Mouse (Mus musculus) kidney, adult 2 months (tissue): ENCODE results near the gene Opa1. TPM values are rescaled to one million over a fixed set of nuclear protein-coding genes. Genes with fewer than 3 reads are reported as not detected.

ENCODE experiments used
- DNase-seq: peaks from one replicate; pipeline ENCODE4 v3.0.0; 2021
- H3K27ac ChIP-seq: fragments of 200-500 bp; 2 replicates; pipeline ENCODE4 v1.5.1; 2012; ENCODE audit warnings: low read depth, low read length, control low read depth, inconsistent platforms; ENCODE audit not compliant: insufficient read depth
- H3K27me3 ChIP-seq: fragments of 200-500 bp; replicated peaks from 2 replicates; pipeline ENCODE4 v1.6.1; 2012; ENCODE audit warnings: mild to moderate bottlenecking, moderate library complexity, low read length, inconsistent platforms; ENCODE audit not compliant: control insufficient read depth, insufficient read depth
- H3K36me3 ChIP-seq: fragments of 200-500 bp; 2 replicates; pipeline ENCODE4 v1.6.1; 2012; ENCODE audit warnings: mild to moderate bottlenecking, moderate library complexity, low read length, inconsistent platforms; ENCODE audit not compliant: control insufficient read depth, insufficient read depth
- H3K4me1 ChIP-seq: fragments of 200-500 bp; 2 replicates; pipeline ENCODE4 v1.6.1; 2011; ENCODE audit warnings: low read length; ENCODE audit not compliant: control insufficient read depth, insufficient read depth
- H3K4me3 ChIP-seq: fragments of 200-500 bp; 2 replicates; pipeline ENCODE4 v1.5.1; 2011; ENCODE audit warnings: mild to moderate bottlenecking, low read depth, low read length, control low read depth; ENCODE audit not compliant: insufficient read depth
- CTCF ChIP-seq: fragments of 200-500 bp; conservative IDR thresholded peaks from 2 replicates; pipeline ENCODE4 v1.5.1; 2011; ENCODE audit warnings: low read depth, mild to moderate bottlenecking, control low read depth, low read length, moderate library complexity, mixed read lengths; ENCODE audit not compliant: insufficient read depth, insufficient read length
- POLR2A ChIP-seq: fragments of 200-500 bp; IDR thresholded peaks from one replicate; pipeline ENCODE4 v1.6.1; 2011; ENCODE audit warnings: low read depth, low read length, control low read depth
- WGBS: fragments of 180-500 bp; shearing (Covaris S2); methylation state at CpG from one replicate; pipeline ENCODE4 v1.1.7; 2018; 5-methylcytosine and 5-hydroxymethylcytosine counted together
- polyA plus RNA-seq: library from polyadenylated mRNA; depleted of rRNA; stranded (reverse); fragments of >200 nt; gene quantifications from 2 replicates; pipeline ENCODE4 v1.2.3, GENCODE M21; 2012

Gene Opa1
- polyA plus RNA-seq, 1 experiment: 19.4 TPM

DNA sequence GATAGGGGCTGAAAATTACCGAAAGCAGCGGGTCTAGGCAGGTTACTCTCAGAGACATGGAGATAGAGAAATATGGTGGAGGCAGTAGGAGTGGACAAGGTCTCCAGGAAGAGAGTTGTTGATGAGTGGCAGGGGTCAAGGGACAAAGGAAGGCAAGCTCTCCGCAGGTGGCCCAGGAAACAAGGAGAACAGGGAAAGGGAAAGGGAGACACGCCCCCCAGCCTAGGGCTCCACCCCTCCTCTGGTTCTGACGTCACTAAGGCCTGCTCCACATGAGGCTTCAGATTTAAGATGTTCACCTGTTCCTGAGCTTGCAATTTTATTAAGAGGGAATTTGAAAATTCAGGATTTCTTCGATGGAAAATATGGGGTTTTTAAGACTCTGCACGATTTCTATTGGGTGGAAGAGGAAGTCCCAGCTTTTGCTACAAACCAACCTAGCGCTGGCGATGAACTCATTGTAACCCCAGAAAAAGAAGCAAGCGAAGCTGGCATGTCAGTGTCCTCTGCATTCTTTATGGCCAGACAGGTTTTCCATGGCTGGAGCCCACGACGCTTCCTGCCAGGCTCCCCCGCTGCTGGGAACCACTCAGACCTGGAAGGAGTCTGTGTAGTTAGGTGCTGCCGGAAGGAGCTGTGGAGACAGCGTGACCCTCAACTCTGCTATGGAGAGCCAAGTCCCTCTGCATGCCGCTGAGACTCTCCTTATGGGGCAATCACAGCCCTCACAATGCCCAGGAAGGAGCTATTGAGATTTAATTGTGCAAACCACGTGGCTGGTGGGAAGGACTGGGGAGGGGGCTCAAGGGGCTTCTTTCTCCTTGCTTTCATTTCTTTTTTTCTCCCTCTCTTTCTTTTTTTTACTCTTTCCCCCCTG is 103.7 kb downstream of the Opa1 start:
- no peaks in the 10 kb centered on the region for H3K4me1 ChIP-seq
- TF ChIP-seq CTCF (no peak), POLR2A (no peak)
- no peak for DNase-seq
- no peaks in the 10 kb centered on the region for H3K27me3 ChIP-seq
- H3K36me3 ChIP-seq: no peaks in the 10 kb centered on the region
- H3K27ac ChIP-seq: no peak overlapping the region
- no peak overlapping the region for H3K4me3 ChIP-seq
- WGBS: 49% methylated on average over 17 of the region's 17 CpGs

DNA sequence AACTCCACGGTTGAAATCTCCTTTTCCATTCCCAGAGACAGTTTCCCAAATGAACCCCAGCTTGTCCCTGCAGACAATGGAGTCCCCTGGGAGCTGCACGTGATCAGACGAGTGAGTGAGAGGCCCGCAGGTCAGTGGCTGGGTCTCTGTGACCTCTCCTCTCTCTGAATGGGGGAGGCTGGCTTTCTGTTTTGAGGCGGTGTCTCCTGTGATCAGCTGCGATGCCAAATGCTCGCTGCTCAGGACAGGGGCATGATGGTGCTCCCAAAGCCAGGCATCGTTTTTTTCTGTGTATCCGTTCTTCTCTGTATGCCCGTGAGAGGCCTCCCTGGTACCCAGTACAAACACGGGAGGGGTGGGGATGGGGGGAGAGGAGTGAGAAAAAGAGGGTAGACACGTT is 104.4 kb downstream of the Opa1 start:
- Histone ChIP-seq H3K27me3 (no peaks in the 10 kb centered on the region), H3K36me3 (no peaks in the 10 kb centered on the region), H3K4me3 (no peak overlapping the region), H3K4me1 (no peaks in the 10 kb centered on the region), H3K27ac (no peak overlapping the region)
- WGBS: 33% methylated on average over 12 of the region's 12 CpGs
- TF ChIP-seq CTCF (no peak), POLR2A (no peak)
- peak; percentile 62 for DNase-seq

DNA sequence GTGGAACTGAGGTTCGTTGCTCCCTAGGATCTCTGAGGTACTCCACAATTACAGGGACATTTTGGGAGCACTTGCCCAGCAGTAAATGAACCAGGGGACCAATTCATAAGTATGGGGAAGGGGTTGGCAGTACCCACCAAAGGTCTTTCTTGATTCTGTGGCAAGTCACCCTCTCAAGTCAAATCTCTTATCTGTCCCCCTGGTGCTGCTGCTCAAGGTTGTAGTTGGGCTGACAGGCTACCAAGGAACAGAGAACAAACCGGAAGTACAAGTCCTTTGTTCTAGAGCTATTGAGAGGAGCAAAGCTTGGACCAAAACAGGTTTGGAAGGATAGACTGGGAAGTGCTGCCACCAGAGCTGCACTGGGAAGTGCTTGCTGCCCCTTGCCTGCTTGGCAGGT is 105.0 kb downstream of the Opa1 start:
- no peak for DNase-seq
- no peak overlapping the region for H3K27ac ChIP-seq
- no peaks in the 10 kb centered on the region for H3K4me1 ChIP-seq
- no peaks in the 10 kb centered on the region for H3K36me3 ChIP-seq
- no peak for TF ChIP-seq CTCF
- no peak for TF ChIP-seq POLR2A
- no peak overlapping the region for H3K4me3 ChIP-seq
- 78% methylated on average over 2 of the region's 2 CpGs for WGBS
- no peaks in the 10 kb centered on the region for H3K27me3 ChIP-seq

DNA sequence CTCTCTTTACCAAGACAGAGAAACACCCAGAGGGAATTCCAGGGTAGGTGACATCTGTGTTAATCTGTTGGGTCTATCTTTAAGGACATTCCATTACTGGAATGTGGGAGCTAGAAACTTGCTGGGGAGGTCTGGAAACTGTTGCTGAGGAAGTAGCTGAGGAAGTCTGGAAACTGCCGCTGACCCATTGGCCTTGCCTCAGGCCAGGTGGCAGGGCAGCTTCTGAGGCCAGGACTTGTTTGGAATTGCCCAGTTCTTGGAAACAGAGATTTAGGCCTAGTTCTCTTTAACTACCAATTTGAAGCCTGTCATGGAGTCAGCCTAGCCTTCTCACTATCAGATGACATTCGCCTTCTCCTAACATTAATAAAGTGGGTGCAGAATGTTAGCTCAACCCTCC is 105.5 kb downstream of the Opa1 start:
- DNase-seq: no peak
- H3K4me3 ChIP-seq: no peak overlapping the region
- no peaks in the 10 kb centered on the region for H3K4me1 ChIP-seq
- WGBS: 90% methylated on average over 2 of the region's 2 CpGs
- no peak overlapping the region for H3K27ac ChIP-seq
- H3K36me3 ChIP-seq: no peaks in the 10 kb centered on the region
- H3K27me3 ChIP-seq: no peaks in the 10 kb centered on the region
- TF ChIP-seq CTCF (no peak), POLR2A (no peak)

DNA sequence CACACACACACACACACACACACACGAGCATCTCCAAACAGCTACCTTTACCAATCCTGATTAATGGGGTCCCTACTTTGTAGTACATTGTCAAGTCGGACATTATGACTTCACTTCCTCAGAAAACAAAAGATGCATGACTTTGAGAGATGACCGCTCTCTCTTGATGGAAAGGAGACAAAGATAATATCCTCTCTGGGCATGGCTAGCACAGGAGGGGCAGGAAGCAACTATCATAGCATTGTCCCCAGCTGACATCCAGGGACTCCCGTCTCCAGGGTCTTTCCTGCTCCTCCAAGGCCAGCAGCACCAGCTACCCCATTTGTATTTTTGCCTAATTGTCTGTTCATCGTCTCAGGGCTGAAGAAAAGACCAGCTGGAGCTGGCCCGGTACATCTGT is 107.0 kb downstream of the Opa1 start:
- Histone ChIP-seq H3K4me3 (no peak overlapping the region), H3K27me3 (no peaks in the 10 kb centered on the region), H3K27ac (no peak overlapping the region), H3K36me3 (no peaks in the 10 kb centered on the region), H3K4me1 (no peaks in the 10 kb centered on the region)
- no peak for TF ChIP-seq CTCF
- WGBS: 76% methylated on average over 6 of the region's 6 CpGs
- DNase-seq: peak; percentile 34

DNA sequence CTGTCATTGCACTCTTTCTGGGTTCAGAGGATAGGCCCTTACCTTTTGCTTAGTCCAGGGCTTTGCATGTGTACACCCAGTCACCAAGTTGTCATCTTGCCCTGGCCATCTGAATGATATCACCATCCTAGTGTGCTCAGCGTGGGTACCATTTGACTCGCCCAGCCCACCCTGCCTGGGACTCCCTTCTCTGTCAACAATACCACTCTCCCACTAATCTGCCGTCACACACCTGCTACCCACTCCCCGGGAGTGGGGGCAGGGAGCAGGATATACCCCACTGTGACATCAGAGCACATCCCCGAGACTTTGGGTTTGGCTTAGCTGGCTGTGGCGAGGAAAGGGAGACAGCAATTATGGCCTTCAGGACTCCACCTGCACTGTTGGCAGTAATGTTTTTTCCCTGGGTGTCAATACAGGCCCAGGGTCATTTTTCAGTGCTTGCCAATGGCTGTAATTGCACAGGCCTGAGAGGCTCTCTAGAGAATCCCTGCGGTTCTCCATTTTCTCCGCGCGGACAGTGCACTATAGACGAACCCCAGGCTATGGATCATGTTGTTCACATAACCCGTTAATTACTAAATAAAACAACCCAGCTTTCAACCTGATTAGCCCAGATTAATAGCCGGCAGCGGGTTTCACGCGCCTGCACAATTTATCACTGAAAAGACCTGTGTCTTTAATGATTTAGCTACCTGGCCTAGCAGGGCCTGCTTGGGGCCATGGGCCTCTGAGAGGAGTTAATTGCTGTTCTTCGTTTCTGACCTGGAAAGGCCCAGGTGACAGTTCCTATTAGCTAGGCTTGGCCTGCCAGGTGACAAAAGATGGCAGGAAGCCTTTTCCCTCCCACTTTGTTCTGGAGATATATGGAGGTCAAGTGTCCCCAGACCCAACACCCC is 109.1 kb downstream of the Opa1 start:
- no peaks in the 10 kb centered on the region for H3K4me1 ChIP-seq
- no peak for DNase-seq
- H3K27ac ChIP-seq: no peak overlapping the region
- H3K27me3 ChIP-seq: no peaks in the 10 kb centered on the region
- no peak for TF ChIP-seq POLR2A
- TF ChIP-seq CTCF: no peak
- no peak overlapping the region for H3K4me3 ChIP-seq
- H3K36me3 ChIP-seq: no peaks in the 10 kb centered on the region
- 72% methylated on average over 17 of the region's 17 CpGs for whole genome bisulfite sequencing
